Mouse (Mus musculus): ENCODE measurements around the gene Mrps35.

- no peak for TF ChIP-seq ZNF384 (IDR thresholded peaks at IDR 0.05; ENCODE audit: low read depth, low read length)
- no peak for TF ChIP-seq ZC3H11A (IDR thresholded peaks at IDR 0.05; ENCODE audit: borderline replicate concordance, low read depth, low read length)
- TF ChIP-seq CHD2 (IDR thresholded peaks at IDR 0.05; ENCODE audit: low read depth, low read length), result no peak
These were observed 54.9 kb downstream of the Mrps35 start for GRCm38 (mm10) chr6:147097346-147097929.

All from ES-E14 (cell line).